20 mouse cellular contexts compared by ENCODE assay signal in the genomic region with DNA sequence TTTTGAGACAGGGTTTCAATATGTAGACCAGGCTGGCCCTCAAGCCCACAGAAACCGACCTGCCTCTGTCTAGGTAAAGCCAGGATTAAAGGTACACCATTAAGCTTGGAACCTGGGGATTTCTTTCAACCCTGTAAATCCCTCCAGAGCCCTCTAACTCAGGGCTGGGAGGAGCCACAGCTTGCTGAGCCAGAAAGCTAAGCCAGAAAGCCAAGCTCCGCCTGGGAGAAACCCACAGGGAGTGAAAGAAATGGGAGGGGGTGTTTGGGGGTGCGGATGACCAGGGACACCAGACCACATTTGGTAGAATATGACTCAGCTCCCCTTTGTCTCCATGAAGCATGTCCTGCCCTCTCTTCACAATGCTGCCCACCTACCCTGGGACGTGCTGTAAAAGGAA. TPM values are rescaled to one million over a fixed set of nuclear protein-coding genes. Genes with fewer than 3 reads are reported as not detected.
DNase-seq lines count a peak whose midpoint lies in the region; ATAC-seq and TF ChIP-seq lines count a peak whose summit lies in the region.
"Had no signal": no experiment of that assay in that cellular context is flagged by ENCODE, and none has a peak within 500 bp of the region (broad histone marks: within the 10 kb centered on the region; RNA-seq: fewer than 3 reads in every experiment).

No protein-coding gene starts in this region.

- H3K9me3 ChIP-seq in liver, embryonic 14.5 days (ENCODE audit: control insufficient read depth, low read length), result no peaks in the 10 kb centered on the region
- H3K9me3 ChIP-seq in embryonic facial prominence, embryonic 10.5 days, result no peaks in the 10 kb centered on the region
- H3K9me3 ChIP-seq: forebrain, embryonic 13.5 days; heart, embryonic 12.5 days; hindbrain, embryonic 12.5 days had no signal

- no peak for TF ChIP-seq CTCF in liver, embryonic 14.5 days (IDR thresholded peaks at IDR 0.05; ENCODE audit: low read depth)

- H3K36me3 ChIP-seq in liver, embryonic 14.5 days (replicated peaks; ENCODE audit: control insufficient read depth, insufficient read depth, low read depth), result no peaks in the 10 kb centered on the region
- no peaks in the 10 kb centered on the region for H3K36me3 ChIP-seq in embryonic facial prominence, embryonic 10.5 days (replicated peaks)
- H3K36me3 ChIP-seq: heart, embryonic 12.5 days; hindbrain, embryonic 12.5 days had no signal

- peak; percentile 42 to 54 for DNase-seq in adrenal gland, postnatal 36 days
- DNase-seq in adrenal gland, postnatal 25 days, result no peak
- DNase-seq in liver, embryonic 14.5 days (ENCODE audit: low read depth in 3 of 3, low spot score in 3 of 3), result no peak
- DNase-seq in liver, result no peak
- DNase-seq in embryonic facial prominence, embryonic 10.5 days (ENCODE audit: low spot score), result no peak
- DNase-seq in urinary bladder, postnatal 4 days (ENCODE audit: low spot score in 2 of 2), result no peak
- no peak for DNase-seq in cerebellum, adult 11-12 months
- DNase-seq: cerebellum, adult 18-20 months; cerebellum, adult 9-11 months; cerebellum, postnatal 36 days; forebrain, postnatal 0 days; gastrocnemius, adult 2 months; gastrocnemius, postnatal 25 days; heart, postnatal 36 days had no signal

- H3K27me3 ChIP-seq in liver, embryonic 14.5 days (ENCODE audit: control insufficient read depth, insufficient read depth, low read length), result no peaks in the 10 kb centered on the region
- no peaks in the 10 kb centered on the region for H3K27me3 ChIP-seq in embryonic facial prominence, embryonic 10.5 days (replicated peaks; ENCODE audit: low read depth, poor library complexity, severe bottlenecking)
- H3K27me3 ChIP-seq: CH12.LX; heart, embryonic 12.5 days had no signal

- H3K4me3 ChIP-seq in liver, embryonic 14.5 days (ENCODE audit: insufficient read depth in 1 of 2, low read depth in 2 of 2, low read length in 2 of 2), result no peak overlapping the region
- 0 out of 2 replicates have a peak overlapping the region, but pooled peaks have one; percentile 11 for H3K4me3 ChIP-seq in embryonic facial prominence, embryonic 10.5 days
- H3K4me3 ChIP-seq: forebrain, embryonic 13.5 days; gastrocnemius, adult 2 months; heart, embryonic 12.5 days; hindbrain, embryonic 12.5 days had no signal

- H3K9ac ChIP-seq in liver, embryonic 14.5 days (replicated peaks), result peak overlapping the region; percentile 2
- H3K9ac ChIP-seq: forebrain, embryonic 13.5 days; forebrain, postnatal 0 days; heart, embryonic 12.5 days; hindbrain, embryonic 12.5 days had no signal

- ATAC-seq in liver, embryonic 14.5 days (ENCODE audit: insufficient read depth), result no peak
- ATAC-seq: forebrain, embryonic 13.5 days; forebrain, postnatal 0 days; hindbrain, postnatal 0 days had no signal

- WGBS in liver, embryonic 14.5 days (ENCODE audit: insufficient replicate concordance), result 50% methylated on average over 4 of the region's 4 CpGs
- 47% methylated on average over 4 of the region's 4 CpGs for WGBS in embryonic facial prominence, embryonic 10.5 days

- peaks cover 24 to 34% of the 10 kb centered on the region in 2 experiments for H3K4me1 ChIP-seq in liver, embryonic 14.5 days (replicated peaks; ENCODE audit: control insufficient read depth in 2 of 2, insufficient read depth in 2 of 2, low read length in 1 of 2)
- no peaks in the 10 kb centered on the region for H3K4me1 ChIP-seq in embryonic facial prominence, embryonic 10.5 days
- H3K4me1 ChIP-seq: forebrain, embryonic 13.5 days; heart, embryonic 12.5 days; hindbrain, embryonic 12.5 days had no signal

- TF ChIP-seq EP300 in liver, embryonic 14.5 days (IDR thresholded peaks at IDR 0.05; ENCODE audit: low read depth), result no peak

- H3K4me2 ChIP-seq in liver, embryonic 14.5 days (ENCODE audit: low read depth), result no peak overlapping the region
- H3K4me2 ChIP-seq: forebrain, embryonic 13.5 days; heart, embryonic 12.5 days; hindbrain, embryonic 12.5 days had no signal

- H3K27ac ChIP-seq in liver, embryonic 14.5 days, result no peak overlapping the region
- H3K27ac ChIP-seq in embryonic facial prominence, embryonic 10.5 days (replicated peaks), result no peak overlapping the region
- H3K27ac ChIP-seq: forebrain, embryonic 13.5 days; gastrocnemius, adult 2 months; hindbrain, embryonic 12.5 days; hindbrain, postnatal 0 days had no signal

RNA-seq across cellular contexts. Expression of a gene that starts 6.2 kb away (rescaled TPM):
- 100 to 1,000 TPM; 103 to 107 TPM for total RNA-seq in adrenal gland, postnatal 36 days (2021)
- total RNA-seq in adrenal gland, postnatal 25 days (2021), result 87.8 and 100 TPM in 2 replicates
- 41.2 and 51.0 TPM in 2 replicates for polyA plus RNA-seq in liver, embryonic 14.5 days (2012; rRNA removed)
- polyA plus RNA-seq in liver, embryonic 14.5 days (2014; fragmentation: Nextera tagmentation; extraction: Ambion mirVana), result 55.0 and 63.4 TPM in 2 replicates
- 79.8 and 84.9 TPM in 2 replicates for polyA plus RNA-seq in embryonic facial prominence, embryonic 10.5 days (2016; fragmentation: Nextera tagmentation; extraction: Ambion mirVana)

RNA-seq across cellular contexts. Expression of a gene that starts 6.4 kb away (rescaled TPM):
- 10 to 100 TPM; 64.3 to 64.6 TPM for total RNA-seq in adrenal gland, postnatal 36 days (2021)
- 64.8 and 68.6 TPM in 2 replicates for total RNA-seq in adrenal gland, postnatal 25 days (2021)
- polyA plus RNA-seq in liver, embryonic 14.5 days (2012; rRNA removed), result 22.0 and 27.6 TPM in 2 replicates
- 34.6 and 39.8 TPM in 2 replicates for polyA plus RNA-seq in liver, embryonic 14.5 days (2014; fragmentation: Nextera tagmentation; extraction: Ambion mirVana)
- 84.8 and 88.2 TPM in 2 replicates for polyA plus RNA-seq in embryonic facial prominence, embryonic 10.5 days (2016; fragmentation: Nextera tagmentation; extraction: Ambion mirVana)

RNA-seq across cellular contexts. Expression of a gene that starts 6.4 kb away (rescaled TPM):
- 1 to 10 TPM; 2.7 to 6.1 TPM for total RNA-seq in adrenal gland, postnatal 36 days (2021)
- total RNA-seq in adrenal gland, postnatal 25 days (2021), result 3.5 and 5.6 TPM in 2 replicates
- polyA plus RNA-seq in liver, embryonic 14.5 days (2012; rRNA removed), result 6.3 and 6.4 TPM in 2 replicates
- polyA plus RNA-seq in liver, embryonic 14.5 days (2014; fragmentation: Nextera tagmentation; extraction: Ambion mirVana), result 3.8 and 4.9 TPM in 2 replicates
- polyA plus RNA-seq in embryonic facial prominence, embryonic 10.5 days (2016; fragmentation: Nextera tagmentation; extraction: Ambion mirVana), result 10.9 and 14.1 TPM in 2 replicates

RNA-seq across cellular contexts. Expression of a gene that starts 9.5 kb away (rescaled TPM):
- total RNA-seq in adrenal gland, postnatal 36 days (2021), result 1 to 10 TPM; 1.6 to 2.6 TPM
- 2.3 and 3.0 TPM in 2 replicates for total RNA-seq in adrenal gland, postnatal 25 days (2021)
- polyA plus RNA-seq in liver, embryonic 14.5 days (2012; rRNA removed), result 1.2 and 1.3 TPM in 2 replicates
- 0.19 and 0.28 TPM in 2 replicates for polyA plus RNA-seq in liver, embryonic 14.5 days (2014; fragmentation: Nextera tagmentation; extraction: Ambion mirVana)
- polyA plus RNA-seq in embryonic facial prominence, embryonic 10.5 days (2016; fragmentation: Nextera tagmentation; extraction: Ambion mirVana), result 5.7 and 6.4 TPM in 2 replicates
- total RNA-seq: granulocyte monocyte progenitor cell, adult 5-6 weeks had no signal

RNA-seq across cellular contexts. Expression of a gene that starts 19.2 kb away (rescaled TPM):
- total RNA-seq in adrenal gland, postnatal 36 days (2021), result 10 to 100 TPM; 13.6 to 14.1 TPM
- 9.6 and 14.8 TPM in 2 replicates for total RNA-seq in adrenal gland, postnatal 25 days (2021)
- 12.5 and 13.8 TPM in 2 replicates for polyA plus RNA-seq in liver, embryonic 14.5 days (2012; rRNA removed)
- polyA plus RNA-seq in liver, embryonic 14.5 days (2014; fragmentation: Nextera tagmentation; extraction: Ambion mirVana), result 10.6 and 12.3 TPM in 2 replicates
- polyA plus RNA-seq in embryonic facial prominence, embryonic 10.5 days (2016; fragmentation: Nextera tagmentation; extraction: Ambion mirVana), result 8.5 TPM in 2 replicates

Comparison
In these comparisons a context has a peak if more than half of its experiments do, and no peak if none do; other contexts are left out.
1. DNase-seq: peak in adrenal gland, postnatal 36 days (2 of 2); none in adrenal gland, postnatal 25 days (single experiment), liver, embryonic 14.5 days (0 of 3), liver (single experiment), embryonic facial prominence, embryonic 10.5 days (single experiment), urinary bladder, postnatal 4 days (0 of 2) and cerebellum, adult 11-12 months (single experiment).